Mouse (Mus musculus) megakaryocyte progenitor cell, adult 5-6 weeks (primary cell): Measurements from ENCODE around the gene Zfp566. TPM values are rescaled to one million over a fixed set of nuclear protein-coding genes. Genes with fewer than 3 reads are reported as not detected.
"Not testable (repeated sequence)": the region's sequence is repeated elsewhere in the genome, so short reads cannot be mapped to it uniquely, and the experiment has no call there.

Source experiments
- ATAC-seq: replicated peaks from 2 replicates; pipeline ENCODE4 v1.8.0; 2016; ENCODE audit warnings: mild to moderate bottlenecking, moderate TSS enrichment, inconsistent platforms; ENCODE audit not compliant: poor library complexity
- total RNA-seq, 2 experiments: library from RNA; stranded (forward) in 1 of 2; stranded (reverse) in 1 of 2; fragments of 157-497, 149-512 nt in 1 of 2; fragments of 200-1000 nt in 1 of 2; gene quantifications; 2 replicates each; pipeline versions ENCODE4 v1.2.3 to v1.2.4; 2015 to 2017

The Zfp566 gene
- 9.2 and 11.8 TPM in 2 replicates for total RNA-seq (2015)
- 4.2 and 5.5 TPM in 2 replicates for total RNA-seq (2017)

DNA sequence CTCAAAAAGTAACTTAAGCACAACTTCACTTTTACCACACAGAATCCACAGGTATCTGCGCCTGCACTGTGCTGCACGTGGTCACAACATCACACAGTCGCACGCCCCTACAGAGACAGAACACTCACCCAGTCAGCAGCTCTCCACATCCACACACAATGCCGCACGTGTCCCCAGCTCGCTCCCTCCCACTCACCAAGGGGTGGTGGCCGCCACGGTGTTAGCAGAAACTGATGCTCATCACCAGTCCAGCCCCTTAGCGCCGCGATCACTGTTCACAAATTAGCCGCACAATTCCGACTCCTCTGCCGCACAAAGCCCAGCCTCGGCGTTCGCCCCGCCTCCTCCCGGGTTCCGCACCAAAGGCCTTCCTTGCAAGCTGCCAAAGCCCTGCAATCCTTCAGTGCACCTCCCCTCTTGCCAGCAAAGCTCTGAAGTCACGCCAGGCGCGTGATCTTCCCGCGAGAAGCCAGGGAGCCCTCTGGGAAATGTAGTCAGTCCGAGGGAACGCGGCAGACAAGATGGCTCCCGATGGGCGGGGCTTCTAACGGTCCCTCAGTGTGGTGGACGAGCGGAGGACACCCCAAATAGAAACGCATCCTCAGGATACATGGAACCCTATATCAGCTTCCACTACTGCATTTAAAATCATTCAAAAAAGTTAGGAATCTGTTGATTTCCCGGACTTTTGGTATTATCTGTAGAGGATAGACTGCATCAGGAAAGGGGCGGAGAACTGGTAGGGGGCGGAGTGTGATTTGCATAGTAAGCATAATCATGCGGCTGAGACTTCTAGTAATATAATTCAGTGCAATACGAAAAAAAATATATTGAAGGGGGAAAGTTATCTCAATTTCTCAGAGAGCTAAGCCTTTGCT is at the start of gene Zfp566, which contains the start of gene Gm26920:
Zfp566 (minus strand) TSS at position 436 of the 878 bp plus-strand sequence.
Gm26920 (minus strand) TSS at position 319 of the 878 bp plus-strand sequence.
- ATAC-seq = peak; percentile 81

GRCm38 (mm10) chr7:30136826-30137225 is 46.5 kb upstream of the Zfp566 start:
- no peak for ATAC-seq

- no peak for ATAC-seq
Measured at GRCm38 (mm10) chr7:30132396-30132795, 42.1 kb upstream of the Zfp566 start.

DNA sequence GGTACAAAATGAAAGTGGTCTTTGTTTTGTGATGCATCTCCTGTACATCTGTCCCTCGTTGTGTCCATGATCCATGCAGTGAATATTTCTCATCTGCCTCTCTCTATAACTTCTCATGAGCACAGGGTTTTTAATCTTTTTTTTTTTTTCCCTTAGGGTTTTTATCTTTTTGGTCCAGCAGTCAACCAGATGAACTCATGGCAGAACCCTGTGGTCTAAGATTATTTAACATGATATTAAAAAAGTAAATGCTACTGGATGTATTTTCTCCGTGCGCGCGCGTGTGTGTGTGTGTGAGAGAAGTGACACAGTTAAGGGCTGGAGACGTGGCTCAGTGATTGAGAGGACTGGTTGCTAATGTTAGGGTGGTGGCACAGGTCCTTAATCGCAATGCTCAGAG is 39.6 kb upstream of the Zfp566 start:
- peak; percentile 72 for ATAC-seq

- ATAC-seq = no peak
Measured at GRCm38 (mm10) chr7:30122188-30122530, 31.8 kb upstream of the Zfp566 start.

GRCm38 (mm10) chr7:30121308-30122187 is 31.2 kb upstream of the Zfp566 start, which contains the start of gene Zfp382:
TSS of gene Zfp382 (plus strand) at chr7:30121942.
- ATAC-seq = peak; percentile 96

DNA sequence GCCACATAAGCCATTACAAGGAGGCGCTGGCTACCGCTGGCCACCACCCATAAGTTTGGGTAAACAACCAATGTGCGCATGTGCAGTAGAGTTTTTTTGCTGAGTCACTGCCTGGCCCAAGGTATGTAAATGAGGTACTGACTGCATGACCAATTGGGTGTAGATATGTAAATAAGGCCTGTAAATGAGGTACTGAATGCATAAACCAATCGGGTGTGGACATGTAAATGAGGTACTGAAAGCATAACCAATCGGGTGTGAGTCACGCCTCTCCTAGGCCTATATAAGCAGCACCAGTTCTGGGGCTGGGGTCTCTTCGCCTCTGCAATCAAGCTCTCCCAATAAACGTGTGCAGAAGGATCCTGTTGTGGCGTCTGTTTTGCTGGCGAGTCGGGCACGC is 27.6 kb upstream of the Zfp566 start:
- not testable (repeated sequence) for ATAC-seq

DNA sequence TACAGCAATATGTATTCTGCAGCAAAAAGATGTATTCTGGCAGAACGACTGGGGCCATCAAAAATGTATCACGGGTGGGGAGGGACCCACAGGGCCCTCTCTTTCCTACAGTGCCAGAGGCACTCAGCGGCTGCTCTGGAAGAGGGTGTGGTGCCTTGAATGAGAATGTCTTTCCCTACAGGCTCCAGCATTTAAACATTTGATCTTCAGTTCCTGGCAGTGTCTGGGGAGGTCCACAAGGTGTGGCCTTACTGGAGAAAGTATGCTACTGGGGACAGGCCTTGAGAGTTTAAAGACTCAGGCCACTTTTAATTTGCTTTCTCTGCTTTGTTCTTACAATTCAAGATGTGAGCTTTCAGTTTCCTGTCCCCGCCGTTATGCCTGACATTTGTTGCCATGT is 25.7 kb upstream of the Zfp566 start:
- no peak for ATAC-seq

DNA sequence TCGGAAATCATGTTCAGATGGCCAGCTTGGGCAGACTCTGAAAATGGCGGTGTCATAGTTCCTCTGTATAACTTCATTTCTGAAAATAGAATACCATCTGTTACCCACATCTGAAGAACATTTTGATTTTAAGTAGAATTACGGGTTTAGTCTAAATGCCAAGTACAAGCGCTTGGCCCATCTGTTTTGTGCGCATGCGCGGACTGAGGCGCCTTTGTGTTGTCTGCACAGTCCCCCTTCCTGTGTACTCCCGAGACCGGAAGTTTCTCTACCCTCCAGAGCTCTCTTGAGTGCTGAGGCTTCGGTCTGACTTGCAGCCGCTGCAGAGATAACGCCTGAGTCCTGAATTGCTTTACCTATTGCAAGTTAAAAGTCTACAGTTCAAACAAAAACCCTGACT is 9.0 kb upstream of the Zfp566 start:
- ATAC-seq = no peak

DNA sequence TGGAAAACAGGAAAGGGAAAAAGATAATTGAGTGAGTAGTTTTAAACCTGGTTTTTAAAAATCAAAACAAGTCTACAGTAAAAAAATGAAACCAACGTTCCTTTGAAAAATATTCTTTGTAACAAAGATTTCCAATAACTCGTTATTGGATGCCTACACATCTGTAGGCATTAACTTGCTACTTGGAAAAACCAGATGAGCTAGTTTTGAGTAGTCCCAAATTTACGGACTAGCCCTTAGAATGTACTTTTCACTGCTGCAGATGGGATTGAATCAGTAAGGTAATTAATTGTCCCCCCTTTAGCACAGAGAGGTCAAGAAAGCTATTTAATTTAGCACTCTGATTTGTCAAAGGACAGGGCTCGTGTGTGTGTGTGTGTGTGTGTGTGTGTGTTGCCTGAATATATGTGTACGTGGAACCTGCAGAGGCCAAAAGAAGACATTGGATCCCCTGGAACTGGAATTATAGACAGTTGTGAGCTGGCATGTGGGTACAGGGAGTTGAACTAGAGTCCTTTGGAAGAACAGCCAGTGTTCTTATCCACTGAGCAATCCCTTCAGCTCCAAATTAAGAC is 5.3 kb upstream of the Zfp566 start:
- ATAC-seq = no peak

- ATAC-seq = peak; percentile 62
Measured at GRCm38 (mm10) chr7:30094646-30095429, 4.5 kb upstream of the Zfp566 start, which contains the start of gene Zfp260. TSS of gene Zfp260 (plus strand) at chr7:30094777.

GRCm38 (mm10) chr7:30093918-30094415 is 3.6 kb upstream of the Zfp566 start:
- no peak for ATAC-seq

- ATAC-seq = no peak
Measured at GRCm38 (mm10) chr7:30092666-30093065, 2.3 kb upstream of the Zfp566 start.

- no peak for ATAC-seq
Measured at GRCm38 (mm10) chr7:30090970-30091585, 751 bp upstream of the Zfp566 start.

GRCm38 (mm10) chr7:30089405-30089804 is 922 bp downstream of the Zfp566 start:
- ATAC-seq = no peak

- no peak for ATAC-seq
Measured at GRCm38 (mm10) chr7:30086524-30086923, 3.8 kb downstream of the Zfp566 start.

GRCm38 (mm10) chr7:30072146-30073028 is 17.9 kb downstream of the Zfp566 start, which contains the start of gene Zfp82:
TSS of gene Zfp82 (minus strand) at chr7:30072900.
- ATAC-seq = peak; percentile 95

DNA sequence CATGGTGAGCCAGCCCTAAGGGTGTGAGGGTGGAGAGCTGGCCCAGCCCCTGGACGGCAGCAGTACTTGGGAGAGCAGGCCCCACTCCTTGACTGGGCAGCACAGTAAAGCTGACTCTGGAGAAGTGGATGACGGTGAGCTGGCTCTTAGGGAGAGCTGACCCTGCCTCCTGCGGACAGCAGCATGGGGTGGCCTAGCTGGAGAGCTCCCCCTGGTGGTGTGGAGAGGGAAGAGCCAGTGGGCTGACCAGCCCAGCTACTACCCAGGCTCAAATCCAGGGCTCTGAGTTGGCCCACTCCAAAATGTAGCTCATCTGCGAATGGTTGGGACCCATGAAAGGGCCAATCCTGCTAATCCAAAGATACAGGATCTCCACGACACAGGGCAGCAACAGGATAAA is 25.7 kb downstream of the Zfp566 start:
- ATAC-seq = no peak

GRCm38 (mm10) chr7:30062478-30062877 is 27.8 kb downstream of the Zfp566 start:
- peak; percentile 69 for ATAC-seq
